Mouse (Mus musculus) cerebellum, adult (tissue): ENCODE measurements around the gene Garem2.
"Not testable (repeated sequence)": the region's sequence is repeated elsewhere in the genome, so short reads cannot be mapped to it uniquely, and the experiment has no call there.

Experiments
- ATAC-seq: cut with Nextera tagmentation; 2 replicates; pipeline ENCODE4 v1.9.2; 2017; ENCODE audit warnings: mild to moderate bottlenecking, moderate library complexity, mixed read lengths; ENCODE audit not compliant: insufficient number of reproducible peaks, low FRiP score, low TSS enrichment

The Garem2 gene

DNA sequence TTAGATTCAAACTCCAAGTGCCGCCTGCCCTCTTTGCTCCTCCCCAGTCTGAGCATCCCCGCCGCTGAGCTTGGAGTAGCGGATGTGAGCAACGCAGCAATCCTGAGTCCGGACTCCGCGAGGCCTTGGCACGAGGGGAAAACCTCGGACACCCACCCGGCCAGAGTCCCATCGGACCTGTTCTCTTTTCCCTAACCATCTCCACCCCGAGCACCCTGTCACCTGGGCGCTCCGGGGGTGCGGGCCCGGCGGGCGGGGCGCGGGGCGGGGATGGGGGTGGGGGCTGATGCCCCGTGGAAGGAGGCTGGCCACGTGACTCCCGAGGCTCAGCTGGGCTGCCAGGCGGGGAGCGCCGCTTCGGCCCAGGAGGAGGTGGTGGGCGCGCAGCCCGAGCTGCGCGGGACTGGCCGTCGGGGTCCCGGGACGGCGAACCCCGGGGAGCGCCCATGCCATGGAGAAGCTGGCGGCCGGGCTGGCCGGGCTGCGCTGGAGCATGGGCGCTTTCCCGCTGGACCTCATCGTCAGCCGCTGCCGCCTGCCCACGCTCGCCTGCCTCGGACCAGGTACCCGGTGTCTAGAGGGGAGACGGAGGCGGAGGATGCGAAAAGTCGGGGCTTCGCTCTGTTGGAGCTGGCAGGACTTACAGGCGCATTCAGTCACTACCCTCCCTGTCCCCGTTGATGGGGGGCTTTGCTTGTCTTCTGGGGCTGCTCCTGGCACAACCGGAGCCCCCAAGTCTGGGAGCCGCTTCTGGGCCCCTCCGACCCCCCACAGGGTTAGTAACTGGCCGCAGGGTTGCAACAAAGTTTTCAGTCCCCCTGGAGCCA, at the start of gene Garem2:
TSS of gene Garem2 (plus strand) at position 321 of the 827 bp plus-strand sequence.
- no peak for ATAC-seq

- ATAC-seq: no peak
Observed at GRCm38 (mm10) chr5:30058216-30058731, 46.7 kb upstream of the Garem2 start.

DNA sequence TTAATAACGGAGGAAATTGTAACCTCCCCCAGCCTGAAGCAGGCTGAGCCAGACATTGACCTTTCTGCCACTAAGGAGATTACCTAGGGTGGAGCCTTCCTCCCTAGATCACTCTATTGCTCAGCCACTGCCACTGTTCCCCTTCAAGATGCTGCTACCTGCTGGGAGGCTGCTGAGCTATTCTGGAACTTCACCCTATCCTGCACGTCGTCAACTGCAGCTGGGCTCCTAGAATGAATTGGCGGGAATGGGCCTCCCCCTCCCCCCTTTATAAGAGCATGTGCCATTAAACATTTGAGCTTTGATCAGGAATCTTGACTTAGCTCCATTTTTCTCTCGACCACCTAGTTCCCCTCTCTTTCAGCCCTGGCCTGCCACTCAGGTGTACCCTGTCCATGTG, 45.4 kb upstream of the Garem2 start:
- ATAC-seq: not testable (repeated sequence)

DNA sequence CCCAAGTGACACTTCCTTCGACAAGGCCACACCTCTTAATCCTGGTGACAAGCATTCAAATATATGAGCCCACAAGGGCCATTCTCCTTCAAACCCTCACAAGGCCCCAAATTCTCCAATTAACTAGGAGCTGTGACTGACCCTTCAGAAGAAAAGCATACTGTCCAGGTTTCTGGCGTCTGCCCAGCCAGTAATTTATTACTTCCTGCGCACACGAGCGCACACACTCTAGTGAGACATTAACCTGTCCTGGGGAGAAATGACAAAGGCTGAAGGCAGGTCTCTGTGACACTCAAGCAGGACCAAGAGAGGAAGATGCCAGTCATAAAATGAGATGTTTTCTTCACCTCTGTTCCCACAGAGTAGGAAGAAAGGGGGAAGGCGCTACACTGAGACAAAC, 37.2 kb upstream of the Garem2 start:
- ATAC-seq: no peak

DNA sequence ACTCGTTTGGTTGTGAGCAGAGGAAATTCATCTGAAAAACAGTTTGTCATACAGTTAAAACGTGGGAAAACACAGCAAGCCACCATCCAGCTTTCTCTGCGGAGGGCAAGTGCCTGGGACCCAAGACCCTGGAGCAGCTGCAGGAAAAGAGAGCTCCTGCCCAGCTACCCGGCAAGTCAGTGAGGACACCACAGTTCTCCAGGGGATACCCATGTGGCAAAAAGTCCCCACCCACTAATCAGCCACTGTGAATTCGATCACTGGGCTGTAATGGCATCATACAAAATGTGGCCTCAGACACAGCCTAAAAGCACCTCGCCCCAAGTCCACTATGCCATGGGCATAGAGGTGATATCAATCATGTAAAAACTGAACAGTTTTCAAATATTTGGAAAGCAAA, 33.3 kb upstream of the Garem2 start:
- ATAC-seq: no peak

DNA sequence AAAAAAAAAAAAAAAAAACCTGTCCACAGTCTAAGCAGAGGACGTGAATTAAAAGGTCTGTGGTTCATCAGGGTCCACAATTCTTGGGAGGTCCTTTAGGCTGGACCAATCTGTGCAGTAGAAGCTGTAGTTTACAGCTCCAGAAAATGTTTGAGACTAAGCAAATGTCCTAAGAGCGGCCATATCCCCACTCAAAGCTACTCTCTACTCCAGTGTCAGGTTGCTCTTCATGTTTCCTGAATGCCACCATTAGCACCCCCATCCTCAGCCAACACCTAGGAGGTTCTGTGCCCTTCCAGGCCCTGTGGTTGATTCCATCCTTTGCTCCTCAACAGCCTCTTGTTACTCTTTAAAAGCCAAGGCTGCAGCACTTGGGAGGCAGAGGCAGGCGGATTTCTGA, 32.6 kb upstream of the Garem2 start:
- no peak for ATAC-seq

DNA sequence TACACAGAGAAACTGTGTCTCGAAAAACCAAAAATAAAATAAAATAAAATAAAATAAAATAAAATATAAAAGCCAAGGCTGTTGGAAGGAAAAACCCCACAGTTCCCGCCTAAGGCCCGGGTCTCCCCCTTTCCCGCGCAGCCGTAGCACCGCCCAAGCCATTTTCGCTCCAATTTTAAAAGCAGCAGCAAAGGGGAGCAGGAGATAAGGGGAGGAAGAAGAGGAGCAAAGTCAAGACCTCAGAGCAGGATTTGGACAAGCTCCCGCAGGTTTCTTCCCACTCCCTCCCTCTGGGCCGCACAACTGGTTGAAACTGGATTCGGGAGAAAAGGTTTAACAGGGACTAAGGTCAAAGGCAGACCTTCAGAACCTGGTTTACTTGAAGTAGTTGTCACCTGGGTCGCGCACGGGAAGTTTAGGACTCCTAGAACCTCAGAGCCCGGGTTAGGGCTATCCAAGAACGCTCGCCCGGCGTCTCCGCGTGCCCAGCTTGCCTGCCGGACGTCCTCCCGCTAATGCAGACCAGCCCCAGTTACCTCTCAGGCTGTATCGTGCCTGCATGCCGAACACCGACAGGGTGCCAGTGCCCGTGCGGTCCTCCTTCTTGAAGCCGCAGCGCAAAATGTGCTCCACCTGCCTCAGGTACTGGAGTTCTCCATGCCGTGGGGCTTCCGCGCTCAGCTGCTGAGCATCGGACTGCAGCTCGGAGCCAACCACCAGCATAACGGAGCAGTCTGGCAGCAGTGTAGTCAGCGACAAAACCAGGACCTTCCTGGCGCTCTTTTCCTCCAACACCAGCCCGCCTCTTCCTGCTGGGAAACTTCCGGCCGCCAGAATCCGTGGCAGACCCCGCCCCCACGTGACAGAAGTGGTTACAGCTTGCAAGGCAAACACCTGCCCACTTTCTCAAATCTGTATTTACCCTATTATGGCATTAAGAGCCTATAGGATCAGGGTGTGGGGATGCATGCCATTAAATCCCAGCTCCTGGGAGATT, 31.8 kb upstream of the Garem2 start, which contains the start of gene Tyms:
TSS of gene Tyms (minus strand) at position 793 of the 997 bp plus-strand sequence.
- peak; percentile 74 for ATAC-seq

DNA sequence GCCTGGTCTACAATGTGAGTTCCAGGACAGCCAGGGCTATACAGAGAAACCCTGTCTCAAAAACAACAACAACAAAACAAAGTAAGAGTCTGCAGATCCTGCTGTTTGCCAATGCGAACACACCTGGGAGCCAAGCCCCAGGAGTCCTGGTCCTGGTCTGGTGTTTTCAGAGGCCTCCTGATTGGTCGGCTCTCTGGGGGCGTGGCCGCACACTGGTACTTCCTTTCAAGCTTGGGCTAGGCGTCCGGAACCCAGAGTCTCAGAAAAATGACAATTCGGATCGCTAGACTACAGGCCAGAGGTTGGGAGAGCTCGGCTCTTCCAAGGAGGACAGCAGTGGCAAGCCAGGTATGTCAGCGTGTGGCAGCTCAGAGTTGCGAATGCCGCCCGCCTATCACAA, 12.3 kb upstream of the Garem2 start:
- no peak for ATAC-seq

DNA sequence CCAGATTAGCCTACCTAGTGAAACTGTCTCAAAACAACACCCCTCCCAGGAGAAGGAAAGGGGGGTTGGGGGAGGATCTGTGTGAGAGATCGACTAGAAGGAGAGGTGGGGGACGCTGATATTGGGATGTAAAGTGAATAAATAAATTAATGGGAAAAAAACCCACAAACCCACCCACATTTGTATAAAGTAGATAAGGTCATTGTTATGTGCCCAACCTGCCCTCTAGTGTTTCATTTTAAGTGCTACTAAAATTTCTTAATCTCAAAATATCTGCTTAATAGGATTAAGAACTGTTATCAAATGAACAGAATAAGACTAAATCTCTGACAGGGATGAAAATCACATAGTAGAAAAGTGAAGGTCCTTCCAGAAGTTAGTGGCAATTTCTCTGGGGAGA, 10.6 kb upstream of the Garem2 start:
- ATAC-seq: no peak

DNA sequence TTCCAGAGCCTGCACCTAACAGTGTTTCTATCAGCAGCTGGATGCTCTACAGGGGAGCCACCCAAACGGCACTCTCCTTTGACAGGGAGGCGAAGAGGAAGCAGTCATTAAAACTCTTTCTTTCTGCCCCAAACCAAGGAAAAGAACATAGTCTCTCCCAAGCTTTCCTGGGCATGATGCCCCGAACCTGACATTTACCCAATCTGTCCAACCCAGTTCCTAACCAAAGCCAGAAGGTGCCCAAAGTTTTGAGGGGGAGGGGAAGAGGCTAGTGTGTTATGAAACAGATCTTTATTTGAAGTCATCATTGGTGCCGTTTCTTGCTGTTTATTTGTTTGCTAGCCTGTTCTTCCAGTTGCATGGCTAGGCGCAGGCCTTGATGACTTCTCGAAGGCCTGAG, 9.2 kb upstream of the Garem2 start:
- ATAC-seq: peak; percentile 31; the same call in 1 of the 2 replicates

DNA sequence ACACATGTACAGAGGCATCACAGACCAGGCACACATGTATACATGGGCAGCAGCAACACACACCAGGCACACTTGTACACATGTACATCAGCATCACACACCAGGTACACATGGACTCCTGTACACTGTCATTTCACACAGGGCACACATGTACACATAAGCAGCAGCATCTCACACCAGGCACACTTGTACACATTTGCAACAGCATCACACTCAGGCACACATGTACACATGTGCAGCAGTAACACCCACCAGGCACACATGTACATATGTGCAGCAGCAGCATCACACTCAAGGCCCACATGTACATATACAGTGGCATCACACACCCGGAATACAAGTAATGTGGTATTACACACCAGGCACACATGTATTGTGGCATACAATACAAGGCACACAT, 6.7 kb upstream of the Garem2 start:
- ATAC-seq: no peak

GRCm38 (mm10) chr5:30103340-30103739, 1.6 kb upstream of the Garem2 start:
- ATAC-seq: no peak

DNA sequence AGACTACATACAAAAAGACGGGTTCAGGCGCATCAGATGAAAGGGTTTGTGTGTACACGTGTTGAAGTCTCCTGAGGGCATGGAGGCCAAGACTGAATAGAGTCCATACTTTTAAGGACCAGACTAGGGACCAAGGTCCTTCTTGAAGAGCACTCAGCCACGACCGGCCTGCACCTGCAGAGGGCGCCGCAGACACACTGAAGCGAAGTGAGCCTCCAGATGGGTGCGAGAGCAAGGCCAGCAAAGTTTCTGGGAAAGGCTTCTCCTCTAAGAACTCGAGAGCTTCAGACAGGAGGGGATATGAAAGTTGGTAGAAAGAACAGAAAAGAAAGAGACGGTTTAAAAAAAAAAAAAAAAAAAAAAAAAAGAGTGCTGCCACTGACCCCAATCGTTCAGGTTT, 622 bp upstream of the Garem2 start:
- ATAC-seq: no peak

DNA sequence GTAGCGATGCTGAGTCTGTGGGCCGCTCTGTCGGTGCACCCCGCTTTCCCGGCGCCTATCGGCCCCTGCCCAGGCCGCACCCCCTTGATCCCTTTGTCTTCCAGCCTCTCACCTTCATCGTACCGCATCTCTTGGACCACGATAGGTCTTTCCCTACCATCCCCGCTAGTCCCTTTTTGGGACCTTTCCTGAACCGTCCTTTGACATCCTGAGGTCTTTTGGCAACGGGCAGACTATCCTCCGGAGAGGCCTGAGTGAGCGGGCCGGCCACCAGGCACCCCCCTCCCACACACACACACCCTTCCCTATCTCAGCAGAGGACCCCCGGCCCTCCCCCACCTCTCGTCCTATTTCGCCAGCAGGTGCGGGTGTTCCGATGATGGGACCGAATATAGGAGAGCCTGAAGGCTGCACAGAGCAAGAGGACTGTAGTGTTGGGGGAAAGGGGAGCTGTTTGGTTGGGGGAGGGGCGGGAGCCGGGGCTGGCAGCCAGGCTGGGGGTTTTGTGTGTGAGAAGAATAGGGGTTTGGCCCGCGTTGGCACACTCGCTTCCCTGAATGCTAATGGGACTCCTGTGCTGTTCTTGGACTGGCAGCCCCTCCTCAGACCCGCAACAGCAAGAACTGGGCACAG, 823 bp downstream of the Garem2 start, which contains the start of gene 3110082J24Rik:
TSS of gene 3110082J24Rik (minus strand) at position 419 of the 633 bp plus-strand sequence.
- ATAC-seq: no peak

DNA sequence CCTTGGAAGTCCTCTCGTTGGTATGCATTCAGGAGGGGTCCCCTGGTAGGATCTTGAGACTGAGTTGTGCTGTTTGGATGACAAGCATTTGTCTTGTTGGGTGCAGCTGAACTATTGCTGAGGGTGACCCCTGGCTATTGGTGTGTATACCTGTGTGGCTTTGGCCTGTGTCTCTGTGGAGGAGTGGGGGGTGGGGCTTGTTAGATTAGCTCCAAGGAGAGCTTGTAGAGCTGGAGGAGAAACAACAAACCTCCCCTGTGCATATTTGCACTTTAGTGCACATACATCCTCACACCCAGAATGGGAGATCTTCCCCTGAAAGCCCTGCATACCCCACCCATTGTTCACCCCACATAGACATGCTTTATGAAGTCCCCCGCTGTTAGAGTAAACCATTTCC, 1.8 kb downstream of the Garem2 start:
- ATAC-seq: no peak

GRCm38 (mm10) chr5:30107186-30107585, 2.2 kb downstream of the Garem2 start:
- no peak for ATAC-seq

- ATAC-seq: no peak
Observed at GRCm38 (mm10) chr5:30107611-30108041, 2.7 kb downstream of the Garem2 start.

DNA sequence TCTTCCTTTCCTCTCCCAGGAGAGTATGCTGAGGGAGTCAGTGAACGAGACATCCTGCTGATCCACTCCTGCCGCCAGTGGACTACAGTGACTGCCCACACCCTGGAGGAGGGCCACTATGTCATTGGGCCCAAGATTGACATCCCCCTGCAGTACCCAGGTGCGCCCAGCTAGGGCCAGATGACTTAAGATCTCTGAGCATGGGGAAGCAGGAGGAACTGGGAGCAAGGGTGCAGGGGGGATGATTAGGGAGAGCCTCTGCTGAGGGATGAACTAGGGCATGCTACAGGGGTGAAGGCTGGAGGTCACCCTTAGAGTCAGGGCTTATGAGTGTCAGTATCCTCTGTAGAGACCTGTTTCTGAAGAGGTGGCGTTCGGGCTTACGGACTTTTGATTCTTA, 3.3 kb downstream of the Garem2 start:
- ATAC-seq: no peak

- no peak for ATAC-seq
Observed at GRCm38 (mm10) chr5:30109899-30110298, 4.9 kb downstream of the Garem2 start.

- no peak for ATAC-seq
Observed at GRCm38 (mm10) chr5:30110371-30111060, 5.6 kb downstream of the Garem2 start.
